Comparison of ENCODE assay signal across 11 mouse cellular contexts in the genomic region with DNA sequence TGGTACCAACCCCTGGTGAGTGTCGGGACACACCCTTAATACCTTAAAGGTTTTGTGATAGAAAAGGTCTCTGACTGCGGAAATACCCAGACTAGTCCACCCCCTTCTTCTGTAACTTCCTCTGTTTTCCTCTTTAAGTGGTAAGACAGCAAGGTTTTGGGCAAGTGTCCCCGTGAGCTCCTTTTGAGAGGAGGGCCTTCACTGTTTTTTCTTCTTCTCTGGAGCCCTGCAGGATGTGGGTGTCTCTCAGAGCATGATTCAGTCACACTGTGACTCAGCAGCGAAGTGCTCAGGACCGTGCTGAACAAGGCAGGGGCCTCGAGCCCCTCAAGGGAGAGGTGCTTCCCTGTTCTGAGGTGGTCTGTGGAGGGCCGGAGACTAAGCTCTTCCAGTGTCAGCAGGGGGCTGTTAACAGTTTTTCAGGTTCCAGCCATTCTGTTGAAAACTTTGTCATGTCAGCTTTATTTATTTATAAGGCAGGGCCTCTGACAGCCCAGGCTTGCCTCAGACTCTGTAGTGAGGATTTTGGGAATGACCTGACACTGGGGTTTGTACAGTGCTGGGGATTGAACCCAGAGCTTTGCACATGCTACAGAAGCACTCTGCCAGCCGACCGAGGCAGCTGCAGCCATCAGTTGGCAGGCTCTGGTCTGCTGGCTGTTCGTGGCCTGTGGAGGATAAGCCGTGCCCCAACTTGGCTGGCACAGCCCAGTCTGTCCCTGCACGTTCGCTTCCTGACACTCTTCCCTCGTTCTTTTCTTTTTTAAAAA. TPM values are rescaled to one million over a fixed set of nuclear protein-coding genes. Genes with fewer than 3 reads are reported as not detected.
DNase-seq lines count a peak whose midpoint lies in the region; ATAC-seq lines count a peak whose summit lies in the region.
"Had no signal": no experiment of that assay in that cellular context is flagged by ENCODE, and none has a peak within 500 bp of the region (broad histone marks: within the 10 kb centered on the region; RNA-seq: fewer than 3 reads in every experiment).

No protein-coding gene starts in this region.

- no peaks in the 10 kb centered on the region for H3K27me3 ChIP-seq in heart, embryonic 11.5 days (ENCODE audit: control insufficient read depth, insufficient read depth, low read length)
- no peaks in the 10 kb centered on the region for H3K27me3 ChIP-seq in kidney, embryonic 15.5 days

- H3K4me3 ChIP-seq in heart, embryonic 11.5 days (ENCODE audit: low read depth, low read length): no peak overlapping the region
- no peak overlapping the region for H3K4me3 ChIP-seq in kidney, embryonic 15.5 days (replicated peaks)

- peaks cover 7% of the 10 kb centered on the region for H3K36me3 ChIP-seq in heart, embryonic 11.5 days (ENCODE audit: control insufficient read depth, insufficient read depth, low read length)
- peaks cover 43% of the 10 kb centered on the region for H3K36me3 ChIP-seq in kidney, embryonic 15.5 days

- no peak for ATAC-seq in heart, embryonic 11.5 days (replicated peaks; ENCODE audit: insufficient number of reproducible peaks, low FRiP score, low TSS enrichment)
- peak; percentile 65 for ATAC-seq in megakaryocyte-erythroid progenitor cell, adult 5-6 weeks (replicated peaks; ENCODE audit: low FRiP score, low TSS enrichment, poor library complexity, severe bottlenecking)
- no peak for ATAC-seq in kidney, embryonic 15.5 days (replicated peaks; ENCODE audit: low FRiP score)

- no peaks in the 10 kb centered on the region for H3K9me3 ChIP-seq in heart, embryonic 11.5 days (replicated peaks; ENCODE audit: control insufficient read depth, low read length)
- H3K9me3 ChIP-seq in kidney, embryonic 15.5 days (replicated peaks): no peaks in the 10 kb centered on the region

- WGBS in heart, embryonic 11.5 days (ENCODE audit: insufficient replicate concordance): 70% methylated on average over 14 of the region's 14 CpGs
- WGBS in kidney, embryonic 15.5 days: 77% methylated on average over 14 of the region's 14 CpGs

- no peak overlapping the region for H3K9ac ChIP-seq in heart, embryonic 11.5 days (ENCODE audit: low read depth, low read length)
- H3K9ac ChIP-seq in kidney, embryonic 15.5 days: no peak overlapping the region

- H3K27ac ChIP-seq in heart, embryonic 11.5 days (ENCODE audit: low read depth, low read length): no peak overlapping the region
- H3K27ac ChIP-seq in kidney, embryonic 15.5 days: no peak overlapping the region

- DNase-seq in heart, adult 11 months: peak; percentile 90
- DNase-seq in 416B (ENCODE audit: low read depth): peak; percentile 86
- peak; percentile 82 for DNase-seq in T-cell, adult 2 months (ENCODE audit: low spot score)
- no peak for DNase-seq in cerebellum, postnatal 4 days (ENCODE audit: low spot score in 2 of 2)
- DNase-seq in layer of hippocampus, adult 11-12 months (ENCODE audit: low spot score): no peak
- DNase-seq: kidney, adult 2 months had no signal

- peaks cover 17% of the 10 kb centered on the region for H3K4me1 ChIP-seq in heart, embryonic 11.5 days (ENCODE audit: control insufficient read depth, insufficient read depth, low read length)
- peaks cover 35% of the 10 kb centered on the region for H3K4me1 ChIP-seq in kidney, embryonic 15.5 days

- H3K4me2 ChIP-seq in heart, embryonic 11.5 days: no peak overlapping the region
- no peak overlapping the region for H3K4me2 ChIP-seq in kidney, embryonic 15.5 days

RNA-seq across cellular contexts. Expression of gene Zbtb17, which starts 10.3 kb away (rescaled TPM):
- 19.1 and 21.3 TPM in 2 replicates for polyA plus RNA-seq in heart, embryonic 11.5 days (2014; fragmentation: Nextera tagmentation; extraction: Ambion mirVana)
- total RNA-seq in megakaryocyte-erythroid progenitor cell, adult 5-6 weeks (2014; fragmentation: Nextera tagmentation): 13.4 and 16.6 TPM in 2 replicates
- 21.5 and 26.6 TPM in 2 replicates for total RNA-seq in megakaryocyte-erythroid progenitor cell, adult 5-6 weeks (2017)
- polyA plus RNA-seq in kidney, embryonic 15.5 days (2015; fragmentation: Nextera tagmentation; extraction: Ambion mirVana): 39.8 and 40.4 TPM in 2 replicates

RNA-seq across cellular contexts. Expression of gene Srarp, which starts 18.9 kb away (rescaled TPM):
- not detected in 2 replicates for polyA plus RNA-seq in heart, embryonic 11.5 days (2014; fragmentation: Nextera tagmentation; extraction: Ambion mirVana)
- total RNA-seq in megakaryocyte-erythroid progenitor cell, adult 5-6 weeks (2014; fragmentation: Nextera tagmentation): not detected in 2 replicates
- total RNA-seq in megakaryocyte-erythroid progenitor cell, adult 5-6 weeks (2017): not detected in 2 replicates
- not detected in 2 replicates for polyA plus RNA-seq in kidney, embryonic 15.5 days (2015; fragmentation: Nextera tagmentation; extraction: Ambion mirVana)
- polyA plus RNA-seq: limb, embryonic 11.5 days had no signal

RNA-seq across cellular contexts. Expression of gene Hspb7, which starts 34.2 kb away (rescaled TPM):
- polyA plus RNA-seq in heart, embryonic 11.5 days (2014; fragmentation: Nextera tagmentation; extraction: Ambion mirVana): 155 and 275 TPM in 2 replicates
- total RNA-seq in megakaryocyte-erythroid progenitor cell, adult 5-6 weeks (2014; fragmentation: Nextera tagmentation): not detected in 2 replicates
- not detected in 2 replicates for total RNA-seq in megakaryocyte-erythroid progenitor cell, adult 5-6 weeks (2017)
- 1.0 and 1.1 TPM in 2 replicates for polyA plus RNA-seq in kidney, embryonic 15.5 days (2015; fragmentation: Nextera tagmentation; extraction: Ambion mirVana)

RNA-seq across cellular contexts. Expression of gene Clcnkb, which starts 39.0 kb away (rescaled TPM):
- polyA plus RNA-seq in heart, embryonic 11.5 days (2014; fragmentation: Nextera tagmentation; extraction: Ambion mirVana): 0.90 and 1.0 TPM in 2 replicates
- not detected in 2 replicates for total RNA-seq in megakaryocyte-erythroid progenitor cell, adult 5-6 weeks (2014; fragmentation: Nextera tagmentation)
- not detected in 2 replicates for total RNA-seq in megakaryocyte-erythroid progenitor cell, adult 5-6 weeks (2017)
- 19.5 and 19.8 TPM in 2 replicates for polyA plus RNA-seq in kidney, embryonic 15.5 days (2015; fragmentation: Nextera tagmentation; extraction: Ambion mirVana)
- polyA plus RNA-seq: cortical plate, adult 2 months; limb, embryonic 11.5 days had no signal

RNA-seq across cellular contexts. Expression of gene Clcnka, which starts 56.2 kb away (rescaled TPM):
- polyA plus RNA-seq in heart, embryonic 11.5 days (2014; fragmentation: Nextera tagmentation; extraction: Ambion mirVana): 0.14 and 0.42 TPM in 2 replicates
- not detected in 2 replicates for total RNA-seq in megakaryocyte-erythroid progenitor cell, adult 5-6 weeks (2014; fragmentation: Nextera tagmentation)
- total RNA-seq in megakaryocyte-erythroid progenitor cell, adult 5-6 weeks (2017): not detected in 2 replicates
- polyA plus RNA-seq in kidney, embryonic 15.5 days (2015; fragmentation: Nextera tagmentation; extraction: Ambion mirVana): 7.6 and 8.5 TPM in 2 replicates
- polyA plus RNA-seq: cortical plate, adult 2 months had no signal

Comparison
In these comparisons a context has a peak if more than half of its experiments do, and no peak if none do; other contexts are left out.
1. DNase-seq: peak in heart, adult 11 months (single experiment), 416B (single experiment) and T-cell, adult 2 months (single experiment); none in cerebellum, postnatal 4 days (0 of 2) and layer of hippocampus, adult 11-12 months (single experiment).
2. RNA of gene Hspb7, which starts 34.2 kb away (polyA plus RNA-seq): 155 to 275 TPM in heart, embryonic 11.5 days; 1.0 to 1.1 TPM in kidney, embryonic 15.5 days; every median in the first group is over 10 times any median in the second.